Mouse (Mus musculus): ENCODE data around the gene Prx. TPM values are rescaled to one million over a fixed set of nuclear protein-coding genes. Genes with fewer than 3 reads are reported as not detected.

The Prx gene
- polyA plus RNA-seq, 1 experiment from 2014 or later, result 1.3 TPM

DNA sequence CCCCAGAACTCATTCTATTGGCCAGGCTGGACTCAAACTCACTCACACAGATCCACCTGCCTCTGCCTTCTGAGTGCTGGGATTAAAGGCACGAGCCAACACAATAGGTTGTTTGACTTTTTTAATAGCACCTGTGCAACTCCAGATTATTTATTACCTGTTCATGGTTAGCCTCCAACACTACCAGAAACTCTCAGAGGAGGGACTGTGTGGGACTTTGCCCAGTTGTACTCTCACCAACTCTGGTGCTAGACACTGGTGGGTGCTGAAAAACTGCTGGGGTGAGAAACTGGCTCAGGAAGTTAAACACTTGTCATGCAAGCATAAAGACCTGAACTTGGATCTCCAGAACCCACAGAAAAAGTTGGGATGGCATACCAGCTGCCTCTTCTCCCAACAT lies 19.4 kb upstream of the Prx start:
- H3K36me3 ChIP-seq (ENCODE audit: control insufficient read depth, insufficient read depth, low read length), result peaks cover 9% of the 10 kb centered on the region; the same call in 1 of the 2 replicates
- H3K9me3 ChIP-seq (ENCODE audit: control insufficient read depth, low read length), result no peaks in the 10 kb centered on the region
- WGBS, result 76% methylated on average over 1 of the region's 1 CpGs
- H3K27ac ChIP-seq (ENCODE audit: low read depth, low read length), result no peak overlapping the region
- H3K4me3 ChIP-seq (ENCODE audit: low read depth, low read length), result no peak overlapping the region
- ATAC-seq (replicated peaks; ENCODE audit: low FRiP score) (no peak), DNase-seq (ENCODE audit: low spot score) (no peak)
- H3K4me2 ChIP-seq (ENCODE audit: low read depth, low read length, severe bottlenecking), result no peak overlapping the region
- H3K27me3 ChIP-seq (ENCODE audit: control insufficient read depth, insufficient read depth, low read length), result no peaks in the 10 kb centered on the region
- H3K9ac ChIP-seq (ENCODE audit: low read length), result no peak overlapping the region
- H3K4me1 ChIP-seq (replicated peaks; ENCODE audit: control insufficient read depth, insufficient read depth, low read length), result peaks cover 5% of the 10 kb centered on the region; the same call in 1 of the 2 replicates

DNA sequence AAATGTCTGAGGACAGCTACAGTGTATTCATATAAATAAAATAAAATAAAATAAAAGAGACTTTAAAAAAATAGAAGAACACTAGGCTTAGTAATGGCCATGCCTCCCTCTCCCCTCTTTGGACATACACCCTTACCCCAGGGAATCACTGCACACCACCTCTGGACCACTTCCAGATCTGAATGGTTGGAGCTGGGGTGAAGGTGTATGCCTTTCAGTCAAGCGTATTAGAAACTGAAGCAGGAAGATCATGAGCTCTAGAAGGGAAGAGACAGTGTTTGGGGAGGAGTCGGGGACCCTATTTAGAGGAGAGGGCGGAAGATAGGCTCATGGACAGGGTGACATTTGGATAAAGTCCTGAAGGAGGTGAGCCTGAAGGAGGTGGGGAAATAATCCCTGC lies 18.6 kb upstream of the Prx start:
- 76% methylated on average over 3 of the region's 3 CpGs for WGBS
- Histone ChIP-seq H3K27ac (ENCODE audit: low read depth, low read length) (no peak overlapping the region), H3K9me3 (ENCODE audit: control insufficient read depth, low read length) (no peaks in the 10 kb centered on the region), H3K36me3 (ENCODE audit: control insufficient read depth, insufficient read depth, low read length) (peaks cover 9% of the 10 kb centered on the region; the same call in 1 of the 2 replicates), H3K4me1 (replicated peaks; ENCODE audit: control insufficient read depth, insufficient read depth, low read length) (peaks cover 5% of the 10 kb centered on the region; the same call in 1 of the 2 replicates), H3K4me2 (ENCODE audit: low read depth, low read length, severe bottlenecking) (no peak overlapping the region), H3K27me3 (ENCODE audit: control insufficient read depth, insufficient read depth, low read length) (no peaks in the 10 kb centered on the region), H3K4me3 (ENCODE audit: low read depth, low read length) (no peak overlapping the region), H3K9ac (ENCODE audit: low read length) (no peak overlapping the region)
- DNase-seq (ENCODE audit: low spot score) (no peak), ATAC-seq (replicated peaks; ENCODE audit: low FRiP score) (no peak)

DNA sequence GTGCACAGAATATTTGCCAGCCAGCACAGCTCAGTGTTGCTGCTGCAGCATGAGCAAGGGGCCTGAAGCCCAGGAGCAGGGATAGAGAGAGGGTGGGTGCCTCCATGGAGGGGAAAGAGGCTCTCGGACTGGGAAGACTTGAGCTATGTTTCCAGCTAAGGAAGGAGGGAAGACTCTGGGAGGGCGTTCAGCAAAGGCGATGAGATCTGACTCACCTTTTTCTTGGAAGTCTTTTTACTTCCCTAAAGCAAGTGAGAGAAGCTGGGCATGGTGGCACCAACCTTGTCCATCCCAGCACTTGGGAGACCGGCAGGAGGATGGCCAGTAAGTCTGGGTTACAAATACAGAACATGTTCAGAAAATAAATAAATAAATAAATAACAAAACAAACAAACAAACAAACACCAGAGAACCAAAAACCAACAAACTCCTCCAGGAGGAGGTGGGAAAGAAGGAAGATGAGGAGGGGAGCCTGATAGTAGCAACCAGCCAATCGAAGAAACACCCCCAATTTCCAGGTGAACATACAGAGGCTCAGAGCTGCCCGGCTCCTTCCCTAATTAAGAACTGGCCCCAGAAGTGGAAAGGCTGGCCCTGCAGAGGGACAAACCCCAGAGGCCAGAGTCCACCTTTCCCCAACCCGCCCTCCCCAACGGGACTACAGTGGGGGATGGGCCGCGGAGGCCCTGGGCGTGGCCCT lies 18.0 kb upstream of the Prx start:
- H3K4me2 ChIP-seq (ENCODE audit: low read depth, low read length, severe bottlenecking), result peak overlapping the region; percentile 59
- peaks cover 9% of the 10 kb centered on the region; the same call in 1 of the 2 replicates for H3K36me3 ChIP-seq (ENCODE audit: control insufficient read depth, insufficient read depth, low read length)
- no peaks in the 10 kb centered on the region for H3K27me3 ChIP-seq (ENCODE audit: control insufficient read depth, insufficient read depth, low read length)
- no peak overlapping the region for H3K27ac ChIP-seq (ENCODE audit: low read depth, low read length)
- ATAC-seq (replicated peaks; ENCODE audit: low FRiP score) (no peak), DNase-seq (ENCODE audit: low spot score) (no peak)
- WGBS, result 10% methylated on average over 11 of the region's 11 CpGs
- peak overlapping the region; percentile 24 for H3K4me3 ChIP-seq (ENCODE audit: low read depth, low read length)
- H3K4me1 ChIP-seq (replicated peaks; ENCODE audit: control insufficient read depth, insufficient read depth, low read length), result peaks cover 5% of the 10 kb centered on the region; the same call in 1 of the 2 replicates
- peak overlapping the region; percentile 59 for H3K9ac ChIP-seq (ENCODE audit: low read length)
- no peaks in the 10 kb centered on the region for H3K9me3 ChIP-seq (ENCODE audit: control insufficient read depth, low read length)

DNA sequence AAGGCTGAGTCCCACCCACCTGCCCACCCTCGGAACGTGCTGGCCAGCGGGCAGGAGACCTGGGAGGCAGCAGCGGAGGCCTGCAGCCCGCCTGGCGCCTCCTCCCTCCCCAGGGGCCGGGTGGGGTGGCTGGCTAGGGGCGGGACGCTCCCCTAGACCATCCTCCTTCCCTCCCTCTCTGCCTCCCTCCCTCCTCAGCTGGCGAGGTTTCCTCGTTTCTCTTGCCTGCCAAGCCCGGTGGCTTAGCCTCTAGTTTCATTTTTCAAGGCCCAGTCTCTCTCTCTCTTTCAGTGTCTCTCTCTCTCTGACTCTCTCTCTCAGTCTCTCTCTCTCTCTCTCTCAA lies 17.5 kb upstream of the Prx start:
- no peaks in the 10 kb centered on the region for H3K9me3 ChIP-seq (ENCODE audit: control insufficient read depth, low read length)
- peak overlapping the region; percentile 24 for H3K4me3 ChIP-seq (ENCODE audit: low read depth, low read length)
- peaks cover 4% of the 10 kb centered on the region; the same call in 1 of the 2 replicates for H3K36me3 ChIP-seq (ENCODE audit: control insufficient read depth, insufficient read depth, low read length)
- H3K4me1 ChIP-seq (replicated peaks; ENCODE audit: control insufficient read depth, insufficient read depth, low read length), result peaks cover 5% of the 10 kb centered on the region; the same call in 1 of the 2 replicates
- peak overlapping the region; percentile 59 for H3K9ac ChIP-seq (ENCODE audit: low read length)
- ATAC-seq (replicated peaks; ENCODE audit: low FRiP score), result peak; percentile 80
- H3K27me3 ChIP-seq (ENCODE audit: control insufficient read depth, insufficient read depth, low read length), result no peaks in the 10 kb centered on the region
- 0% methylated on average over 6 of the region's 12 CpGs for WGBS
- H3K27ac ChIP-seq (ENCODE audit: low read depth, low read length), result 0 out of 2 replicates have a peak overlapping the region, but pooled peaks have one; percentile 18
- DNase-seq (ENCODE audit: low spot score), result peak; percentile 85
- H3K4me2 ChIP-seq (ENCODE audit: low read depth, low read length, severe bottlenecking), result peak overlapping the region; percentile 59

DNA sequence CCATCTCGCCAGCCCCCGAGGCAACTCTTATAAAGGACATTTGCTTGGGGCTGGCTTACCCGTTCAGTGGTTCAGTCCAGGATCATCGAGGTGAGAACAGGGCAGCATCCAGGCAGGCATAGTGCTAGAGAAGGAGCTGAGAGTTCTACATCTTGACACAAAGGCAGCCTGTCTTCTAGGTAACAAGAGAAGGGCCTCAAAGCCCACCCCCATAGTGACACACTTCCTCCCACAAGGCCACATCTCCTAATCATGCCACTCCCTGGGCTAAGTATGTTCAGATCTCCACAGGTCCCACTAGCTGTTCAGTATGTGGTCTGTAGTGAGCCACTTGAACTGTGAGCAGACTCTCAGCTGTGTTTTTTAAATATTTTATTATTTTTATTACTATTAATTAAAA lies 15.3 kb upstream of the Prx start:
- H3K4me2 ChIP-seq (ENCODE audit: low read depth, low read length, severe bottlenecking), result no peak overlapping the region
- H3K9ac ChIP-seq (ENCODE audit: low read length), result no peak overlapping the region
- H3K27me3 ChIP-seq (ENCODE audit: control insufficient read depth, insufficient read depth, low read length), result no peaks in the 10 kb centered on the region
- 83% methylated on average over 4 of the region's 4 CpGs for WGBS
- H3K9me3 ChIP-seq (ENCODE audit: control insufficient read depth, low read length), result no peaks in the 10 kb centered on the region
- H3K4me1 ChIP-seq (replicated peaks; ENCODE audit: control insufficient read depth, insufficient read depth, low read length), result peaks cover 13% of the 10 kb centered on the region
- DNase-seq (ENCODE audit: low spot score) (no peak), ATAC-seq (replicated peaks; ENCODE audit: low FRiP score) (no peak)
- no peak overlapping the region for H3K27ac ChIP-seq (ENCODE audit: low read depth, low read length)
- no peak overlapping the region for H3K4me3 ChIP-seq (ENCODE audit: low read depth, low read length)
- no peaks in the 10 kb centered on the region for H3K36me3 ChIP-seq (ENCODE audit: control insufficient read depth, insufficient read depth, low read length)

DNA sequence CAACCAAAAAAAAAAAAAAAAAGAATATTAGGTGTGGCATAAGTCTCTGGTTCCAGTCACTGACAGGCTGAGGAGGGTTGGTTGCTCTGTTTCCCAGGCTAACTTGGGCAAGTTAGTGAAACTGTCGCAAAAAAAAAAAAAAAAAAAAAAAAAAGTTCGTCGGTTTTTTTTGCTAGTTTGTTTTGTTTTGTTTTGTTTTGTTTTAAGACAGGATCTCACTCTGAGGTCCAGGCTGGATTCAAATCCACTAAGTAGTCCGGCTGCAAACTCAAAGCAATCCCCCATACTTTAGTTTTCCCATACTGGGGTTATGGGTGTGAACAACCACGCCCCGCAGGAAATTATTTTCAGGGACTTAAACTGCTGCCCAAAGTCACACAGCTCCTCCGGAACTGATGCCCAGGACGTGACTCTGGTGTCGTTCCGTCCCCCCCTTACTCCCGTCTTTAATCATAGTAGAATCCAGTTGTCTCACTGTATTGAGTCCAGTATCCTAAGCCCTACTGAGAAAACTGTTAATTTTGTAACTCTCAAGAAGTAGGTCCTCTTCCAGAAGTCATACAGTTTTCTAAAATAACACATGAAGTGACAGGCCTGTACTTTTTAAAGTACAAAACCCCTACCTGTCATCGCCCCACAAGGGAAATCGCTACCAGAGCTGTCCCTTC lies 12.9 kb upstream of the Prx start:
- no peak overlapping the region for H3K27ac ChIP-seq (ENCODE audit: low read depth, low read length)
- peak overlapping the region; percentile 68 for H3K4me2 ChIP-seq (ENCODE audit: low read depth, low read length, severe bottlenecking)
- ATAC-seq (replicated peaks; ENCODE audit: low FRiP score) (peak; percentile 0; the same call in 1 of the 2 replicates), DNase-seq (ENCODE audit: low spot score) (no peak)
- no peaks in the 10 kb centered on the region for H3K36me3 ChIP-seq (ENCODE audit: control insufficient read depth, insufficient read depth, low read length)
- H3K4me1 ChIP-seq (replicated peaks; ENCODE audit: control insufficient read depth, insufficient read depth, low read length), result peaks cover 16% of the 10 kb centered on the region
- no peaks in the 10 kb centered on the region for H3K27me3 ChIP-seq (ENCODE audit: control insufficient read depth, insufficient read depth, low read length)
- peak overlapping the region; percentile 77 for H3K4me3 ChIP-seq (ENCODE audit: low read depth, low read length)
- peak overlapping the region; percentile 29 for H3K9ac ChIP-seq (ENCODE audit: low read length)
- 8% methylated on average over 13 of the region's 13 CpGs for WGBS
- no peaks in the 10 kb centered on the region for H3K9me3 ChIP-seq (ENCODE audit: control insufficient read depth, low read length)

DNA sequence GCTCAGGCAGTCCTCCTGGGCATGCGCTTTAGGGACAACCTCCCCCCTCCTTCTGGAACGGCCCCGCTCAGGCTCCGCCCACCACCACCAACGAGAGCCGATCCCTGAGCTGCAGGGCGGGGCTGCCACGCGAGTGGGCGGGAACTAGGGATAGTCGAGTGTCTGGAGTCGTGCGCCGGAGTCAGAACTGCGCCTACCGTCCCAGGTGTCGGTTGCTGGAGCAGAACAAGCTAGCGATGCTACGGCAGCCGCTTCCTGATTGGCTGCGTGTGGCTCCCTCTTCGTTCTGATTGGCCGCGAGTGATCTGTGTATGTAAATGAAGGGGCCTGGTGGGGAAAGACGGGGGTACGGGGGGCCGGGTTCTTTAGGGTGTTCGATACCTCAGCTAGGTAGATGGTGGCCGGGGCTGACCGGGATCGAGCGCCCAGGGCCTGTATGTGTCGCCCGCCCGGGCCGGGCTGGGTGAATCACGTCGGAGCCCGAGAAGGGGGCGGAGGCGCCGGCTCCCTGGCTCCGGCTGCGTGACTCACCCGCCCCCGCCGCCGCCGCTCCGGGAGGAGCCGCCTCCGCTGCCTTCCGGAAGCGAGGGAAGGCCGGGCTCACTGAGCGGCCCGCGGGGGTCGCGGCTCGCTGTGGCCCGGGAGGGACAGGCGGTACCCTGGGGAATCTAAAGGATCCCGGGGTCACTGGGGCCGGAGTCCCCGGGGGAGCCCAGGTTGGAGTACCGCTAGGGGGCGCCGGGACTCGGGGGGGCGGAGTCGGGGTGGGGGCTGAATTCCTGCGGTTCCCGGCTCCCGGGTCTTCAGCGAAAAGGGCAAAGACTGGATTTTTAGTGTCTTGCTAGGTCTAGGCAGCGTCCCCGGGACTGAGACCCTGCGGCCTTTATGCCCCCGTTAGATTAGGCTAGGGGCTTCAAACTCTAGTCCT lies 12.1 kb upstream of the Prx start, which contains the start of gene Sertad1:
TSS of gene Sertad1 (plus strand) at position 141 of the 928 bp plus-strand sequence.
- H3K4me3 ChIP-seq (ENCODE audit: low read depth, low read length), result peak within 1 kb of the TSS; percentile 77
- peaks cover 11% of the 10 kb centered on the region; the same call in 1 of the 2 replicates for H3K4me1 ChIP-seq (replicated peaks; ENCODE audit: control insufficient read depth, insufficient read depth, low read length)
- peak within 1 kb of the TSS; percentile 84 for H3K27ac ChIP-seq (ENCODE audit: low read depth, low read length)
- ATAC-seq (replicated peaks; ENCODE audit: low FRiP score) (peak; percentile 97), DNase-seq (ENCODE audit: low spot score) (peak; percentile 100)
- WGBS, result under 1% methylated on average over 67 of the region's 80 CpGs
- H3K9me3 ChIP-seq (ENCODE audit: control insufficient read depth, low read length), result no peaks in the 10 kb centered on the region
- H3K4me2 ChIP-seq (ENCODE audit: low read depth, low read length, severe bottlenecking), result peak within 1 kb of the TSS; percentile 68
- no peaks in the 10 kb centered on the region for H3K36me3 ChIP-seq (ENCODE audit: control insufficient read depth, insufficient read depth, low read length)
- peak within 1 kb of the TSS; percentile 78 for H3K9ac ChIP-seq (ENCODE audit: low read length)
- no peaks in the 10 kb centered on the region for H3K27me3 ChIP-seq (ENCODE audit: control insufficient read depth, insufficient read depth, low read length)

DNA sequence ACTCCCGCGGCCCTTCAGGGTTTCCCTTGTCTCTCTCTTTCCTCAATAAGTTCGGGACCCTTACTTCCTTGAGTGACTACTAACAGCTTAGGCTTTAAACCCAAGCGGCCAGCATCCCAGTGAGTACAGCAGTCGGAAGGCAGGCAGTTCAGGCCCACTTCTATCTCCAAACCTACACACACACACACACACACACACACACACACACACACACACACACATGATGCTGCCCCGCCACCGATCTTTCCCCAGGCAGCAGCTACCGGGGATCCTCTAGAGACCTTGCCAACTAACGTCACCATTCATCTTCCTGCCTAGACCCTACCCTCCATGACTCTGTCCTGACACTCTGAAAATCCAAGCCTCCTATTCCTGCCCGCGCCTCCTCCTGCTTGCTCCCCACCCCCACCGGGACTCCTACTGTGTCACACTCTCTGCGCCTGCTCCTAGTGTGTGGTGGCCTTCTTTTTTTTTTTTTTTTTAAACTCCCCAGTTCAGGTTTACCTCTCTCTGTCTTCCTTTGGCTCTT lies 11.3 kb upstream of the Prx start:
- peak overlapping the region; percentile 78 for H3K9ac ChIP-seq (ENCODE audit: low read length)
- peaks cover 11% of the 10 kb centered on the region; the same call in 1 of the 2 replicates for H3K4me1 ChIP-seq (replicated peaks; ENCODE audit: control insufficient read depth, insufficient read depth, low read length)
- H3K4me2 ChIP-seq (ENCODE audit: low read depth, low read length, severe bottlenecking), result peak overlapping the region; percentile 68
- no peaks in the 10 kb centered on the region for H3K36me3 ChIP-seq (ENCODE audit: control insufficient read depth, insufficient read depth, low read length)
- H3K9me3 ChIP-seq (ENCODE audit: control insufficient read depth, low read length), result no peaks in the 10 kb centered on the region
- H3K27ac ChIP-seq (ENCODE audit: low read depth, low read length), result 0 out of 2 replicates have a peak overlapping the region, but pooled peaks have one; percentile 32
- ATAC-seq (replicated peaks; ENCODE audit: low FRiP score) (no peak), DNase-seq (ENCODE audit: low spot score) (peak; percentile 64)
- H3K4me3 ChIP-seq (ENCODE audit: low read depth, low read length), result peak overlapping the region; percentile 77
- WGBS, result 3% methylated on average over 13 of the region's 13 CpGs
- H3K27me3 ChIP-seq (ENCODE audit: control insufficient read depth, insufficient read depth, low read length), result no peaks in the 10 kb centered on the region
